Mouse (Mus musculus) heart, postnatal 25 days (tissue): ENCODE results near the gene Rfk. TPM values are rescaled to one million over a fixed set of nuclear protein-coding genes. Genes with fewer than 3 reads are reported as not detected.

Experiments used
- DNase-seq: peaks from one replicate; pipeline ENCODE4 v3.0.0; 2022; ENCODE audit warnings: low spot score
- intact Hi-C: fragments of 180-260 bp; cut with DNase I; formaldehyde crosslinking; loops from one replicate; pipeline ENCODE4 v1.15.1; 2025
- total RNA-seq, 2 experiments: library from RNA; stranded (reverse); gene quantifications; 2 replicates each; pipeline ENCODE4 v1.2.3; 2021

Rfk gene
- total RNA-seq, 2 experiments from 2014 or later, result 62.4 to 64.7 TPM

GRCm38 (mm10) chr19:17378845-17379244 lies 15.0 kb upstream of the Rfk start:
- intact Hi-C loops, result no loop called here

GRCm38 (mm10) chr19:17380549-17380948 lies 13.3 kb upstream of the Rfk start:
- DNase-seq, result no peak
- intact Hi-C loops, result no loop called here

More at GRCm38 (mm10) chr19:17378845-17379244, 15.0 kb upstream of the Rfk start:
- no peak for DNase-seq

- intact Hi-C loops, result no loop called here
- no peak for DNase-seq
These were observed 10.9 kb upstream of the Rfk start for GRCm38 (mm10) chr19:17382807-17383397.

GRCm38 (mm10) chr19:17385022-17385421 lies 8.8 kb upstream of the Rfk start:
- intact Hi-C loops, result no loop called here
- no peak for DNase-seq

GRCm38 (mm10) chr19:17385426-17385825 lies 8.4 kb upstream of the Rfk start:
- intact Hi-C loops, result no loop called here
- DNase-seq, result no peak

GRCm38 (mm10) chr19:17386424-17386823 lies 7.4 kb upstream of the Rfk start:
- no peak for DNase-seq
- intact Hi-C loops, result no loop called here

GRCm38 (mm10) chr19:17388404-17388803 lies 5.4 kb upstream of the Rfk start:
- DNase-seq, result no peak
- intact Hi-C loops, result loop anchor here (1.0 kb wide), 1 partner anchor 264 kb away; no protein-coding TSS in a partner anchor

- intact Hi-C loops, result no loop called here
- DNase-seq, result no peak
These were observed 977 bp upstream of the Rfk start for GRCm38 (mm10) chr19:17392866-17393265.

GRCm38 (mm10) chr19:17396802-17397201 lies 3.0 kb downstream of the Rfk start:
- intact Hi-C loops, result no loop called here
- DNase-seq, result no peak

GRCm38 (mm10) chr19:17397922-17398321 lies 4.1 kb downstream of the Rfk start:
- intact Hi-C loops, result no loop called here
- DNase-seq, result no peak

- DNase-seq, result no peak
- intact Hi-C loops, result no loop called here
These were observed 6.1 kb downstream of the Rfk start for GRCm38 (mm10) chr19:17399965-17400364.

- no peak for DNase-seq
These were observed 6.7 kb downstream of the Rfk start for GRCm38 (mm10) chr19:17400571-17400970.

GRCm38 (mm10) chr19:17403175-17403574 lies 9.3 kb downstream of the Rfk start:
- intact Hi-C loops, result no loop called here
- DNase-seq, result no peak

More at GRCm38 (mm10) chr19:17400571-17400970, 6.7 kb downstream of the Rfk start:
- intact Hi-C loops, result no loop called here

GRCm38 (mm10) chr19:17406823-17407222 lies 13.0 kb downstream of the Rfk start:
- intact Hi-C loops, result no loop called here

GRCm38 (mm10) chr19:17408591-17408990 lies 14.7 kb downstream of the Rfk start:
- intact Hi-C loops, result no loop called here

More at GRCm38 (mm10) chr19:17406823-17407222, 13.0 kb downstream of the Rfk start:
- no peak for DNase-seq

GRCm38 (mm10) chr19:17409351-17409750 lies 15.5 kb downstream of the Rfk start:
- no peak for DNase-seq
- intact Hi-C loops, result no loop called here

More at GRCm38 (mm10) chr19:17408591-17408990, 14.7 kb downstream of the Rfk start:
- DNase-seq, result no peak

GRCm38 (mm10) chr19:17410465-17411065 lies 16.7 kb downstream of the Rfk start:
- no peak for DNase-seq

GRCm38 (mm10) chr19:17412915-17413459 lies 19.1 kb downstream of the Rfk start:
- intact Hi-C loops, result no loop called here
- DNase-seq, result no peak

More at GRCm38 (mm10) chr19:17410465-17411065, 16.7 kb downstream of the Rfk start:
- intact Hi-C loops, result no loop called here

GRCm38 (mm10) chr19:17417855-17418254 lies 24.0 kb downstream of the Rfk start:
- intact Hi-C loops, result no loop called here
- no peak for DNase-seq

- no peak for DNase-seq
- intact Hi-C loops, result no loop called here
These were observed 29.5 kb downstream of the Rfk start for GRCm38 (mm10) chr19:17423306-17423705.

- intact Hi-C loops, result no loop called here
- no peak for DNase-seq
These were observed 34.1 kb downstream of the Rfk start for GRCm38 (mm10) chr19:17427824-17428560.
